Mouse (Mus musculus) intestine, embryonic 15.5 days (tissue): Measurements from ENCODE around the gene Tmem186. TPM values are rescaled to one million over a fixed set of nuclear protein-coding genes. Genes with fewer than 3 reads are reported as not detected.

Experiments used
- ATAC-seq: fragments of 200-750 bp; cut with Nextera tagmentation; 2 replicates; pipeline ENCODE4 v1.8.0; 2017; ENCODE audit warnings: moderate TSS enrichment, moderate library complexity
- H3K27ac ChIP-seq: fragments of 300-500 bp; sonication (generic); 2 replicates; pipeline ENCODE4 v1.5.1; 2015; ENCODE audit warnings: mild to moderate bottlenecking, inconsistent platforms
- H3K27me3 ChIP-seq: fragments of 300-500 bp; sonication (generic); replicated peaks from 2 replicates; pipeline ENCODE4 v1.6.1; 2015; ENCODE audit warnings: inconsistent platforms
- H3K36me3 ChIP-seq: fragments of 300-500 bp; sonication (generic); 2 replicates; pipeline ENCODE4 v1.6.1; 2015; ENCODE audit warnings: inconsistent platforms
- H3K4me1 ChIP-seq: fragments of 300-500 bp; sonication (generic); replicated peaks from 2 replicates; pipeline ENCODE4 v1.6.1; 2015; ENCODE audit warnings: inconsistent platforms
- H3K4me2 ChIP-seq: fragments of 300-500 bp; sonication (generic); replicated peaks from 2 replicates; pipeline ENCODE4 v1.6.1; 2015; ENCODE audit warnings: mild to moderate bottlenecking, inconsistent platforms
- H3K4me3 ChIP-seq: fragments of 300-500 bp; sonication (generic); replicated peaks from 2 replicates; pipeline ENCODE4 v1.5.1; 2015; ENCODE audit warnings: inconsistent platforms
- H3K9ac ChIP-seq: fragments of 300-500 bp; sonication (generic); 2 replicates; pipeline ENCODE4 v1.6.1; 2015; ENCODE audit warnings: inconsistent platforms
- H3K9me3 ChIP-seq: fragments of 300-500 bp; sonication (generic); 2 replicates; pipeline ENCODE4 v1.6.1; 2016; ENCODE audit warnings: inconsistent platforms
- WGBS: fragments of 180-500 bp; shearing (Covaris S2); methylation state at CpG from one replicate; pipeline ENCODE4 v1.1.7; 2015; 5-methylcytosine and 5-hydroxymethylcytosine counted together
- polyA plus RNA-seq: library from polyadenylated mRNA; unstranded; fragments of >200 nt; fragmentation: Nextera tagmentation; extraction: Ambion mirVana; gene quantifications from 2 replicates; pipeline ENCODE4 v1.2.1, GENCODE M21; 2015

Tmem186 gene
- polyA plus RNA-seq, 1 experiment from 2014 or later, result 22.2 TPM

DNA sequence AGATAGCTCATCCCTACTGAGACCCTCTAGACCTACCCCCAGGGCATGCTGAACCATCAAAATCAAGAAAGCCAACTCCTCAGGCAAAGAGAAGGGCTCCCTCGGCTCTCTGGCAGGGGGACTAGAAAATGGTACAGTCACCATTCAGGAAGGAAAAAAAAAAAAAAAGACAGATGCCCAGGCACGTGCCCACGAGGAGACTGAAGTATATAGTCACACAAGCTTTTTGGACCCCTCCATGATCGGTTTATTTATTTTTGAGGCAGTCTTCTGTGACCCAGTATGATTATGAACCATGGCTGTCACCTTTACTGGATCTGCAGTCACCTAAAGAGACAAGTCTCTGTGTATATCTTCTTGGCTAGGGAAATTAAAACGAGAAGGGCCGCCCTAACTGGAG, 35.8 kb upstream of the Tmem186 start:
- 69% methylated on average over 6 of the region's 6 CpGs for WGBS
- no peak for ATAC-seq
- Histone ChIP-seq H3K4me3 (no peak overlapping the region), H3K4me1 (peaks cover 34% of the 10 kb centered on the region), H3K27me3 (no peaks in the 10 kb centered on the region), H3K4me2 (no peak overlapping the region), H3K27ac (no peak overlapping the region), H3K36me3 (no peaks in the 10 kb centered on the region; the same call in 1 of the 2 replicates), H3K9ac (no peak overlapping the region), H3K9me3 (no peaks in the 10 kb centered on the region)

DNA sequence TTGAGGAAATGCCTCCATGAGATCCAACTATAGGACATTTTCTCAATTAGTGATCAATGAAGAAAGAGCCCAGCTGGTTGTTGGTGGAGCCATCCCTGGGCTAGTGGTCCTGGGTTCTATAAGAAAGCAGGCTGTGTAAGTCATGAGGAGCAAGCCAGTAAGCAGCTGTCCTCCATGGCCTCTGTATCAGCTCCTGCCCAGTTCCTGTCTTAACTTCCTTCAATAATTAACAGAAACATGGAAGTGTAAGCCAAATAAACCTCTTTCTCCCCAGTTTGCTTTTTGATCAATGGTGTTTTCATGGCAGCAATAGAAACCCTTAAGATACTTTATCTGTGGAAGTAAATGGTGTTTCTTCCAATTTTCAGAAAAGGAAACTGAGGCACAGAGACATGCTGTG, 35.3 kb upstream of the Tmem186 start:
- H3K36me3 ChIP-seq, result no peaks in the 10 kb centered on the region; the same call in 1 of the 2 replicates
- no peak for ATAC-seq
- H3K4me1 ChIP-seq, result peaks cover 39% of the 10 kb centered on the region
- no peaks in the 10 kb centered on the region for H3K27me3 ChIP-seq
- no peak overlapping the region for H3K9ac ChIP-seq
- H3K4me3 ChIP-seq, result no peak overlapping the region
- peak overlapping the region; percentile 80 for H3K4me2 ChIP-seq
- no peak overlapping the region for H3K27ac ChIP-seq
- no peaks in the 10 kb centered on the region for H3K9me3 ChIP-seq

DNA sequence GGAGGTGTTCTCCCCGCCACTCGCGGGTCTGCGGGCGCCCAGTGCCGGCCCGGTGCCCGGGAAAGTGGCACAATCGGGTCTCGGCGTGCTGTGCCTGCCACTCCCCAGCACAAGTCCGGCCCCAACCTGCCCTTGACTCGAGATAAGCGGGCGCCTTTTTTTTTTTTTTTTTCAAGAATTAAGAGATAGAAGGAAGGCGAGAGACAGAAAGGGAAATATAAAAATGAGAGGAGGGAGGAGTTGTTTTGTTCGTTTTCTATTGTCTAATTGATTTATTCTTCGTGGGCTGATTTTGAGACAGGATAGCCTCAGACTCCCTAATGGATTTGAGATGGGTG, 34.8 kb upstream of the Tmem186 start:
- H3K4me1 ChIP-seq, result peaks cover 44% of the 10 kb centered on the region
- H3K9me3 ChIP-seq, result no peaks in the 10 kb centered on the region
- H3K4me3 ChIP-seq, result peak overlapping the region; percentile 71
- peak overlapping the region; percentile 38 for H3K9ac ChIP-seq
- ATAC-seq, result no peak
- H3K36me3 ChIP-seq, result no peaks in the 10 kb centered on the region; the same call in 1 of the 2 replicates
- no peaks in the 10 kb centered on the region for H3K27me3 ChIP-seq
- peak overlapping the region; percentile 90 for H3K27ac ChIP-seq
- H3K4me2 ChIP-seq, result peak overlapping the region; percentile 80
- WGBS, result 0% methylated on average over 18 of the region's 18 CpGs

DNA sequence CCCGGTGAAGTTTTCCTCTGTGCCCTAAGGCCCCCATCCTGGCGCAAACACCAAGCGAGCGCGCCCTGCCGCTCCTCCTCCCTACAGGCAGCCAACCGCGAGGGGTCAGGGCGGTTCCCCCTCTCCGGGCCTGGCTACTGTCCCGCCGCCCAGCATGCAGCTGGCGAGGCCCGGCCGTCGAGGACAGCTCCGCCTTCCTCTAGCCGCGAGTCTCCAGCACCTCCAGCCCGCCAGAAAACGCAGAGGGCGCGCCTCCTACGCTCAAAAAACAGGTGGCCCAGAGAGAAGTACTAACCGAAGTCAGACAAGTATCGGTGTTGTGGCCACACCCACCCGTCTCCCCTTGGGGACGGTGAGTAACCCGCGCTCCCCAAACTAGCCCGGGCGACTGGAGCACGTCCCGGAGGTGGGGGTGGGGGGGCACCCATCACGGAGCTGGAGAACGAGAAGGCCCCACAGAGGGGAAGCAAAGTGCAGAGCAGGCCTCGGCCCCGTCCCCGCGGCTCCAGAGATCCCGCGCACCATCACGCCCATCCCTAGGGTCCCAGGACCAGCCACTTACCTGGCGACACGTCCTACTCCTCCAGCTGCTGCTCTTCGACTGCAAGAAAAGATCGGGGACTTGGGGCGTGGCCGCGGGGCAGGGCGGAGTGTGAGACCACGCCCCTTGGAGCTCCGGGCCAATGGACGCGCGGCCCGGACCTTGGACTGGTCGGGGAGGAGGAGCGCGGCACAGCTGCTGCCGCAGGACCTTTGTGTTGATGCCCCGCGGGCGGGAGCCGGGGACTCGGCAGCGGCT, 34.2 kb upstream of the Tmem186 start, which contains the start of gene Carhsp1:
Carhsp1 (minus strand) TSS at position 605 of the 799 bp plus-strand sequence.
- H3K9me3 ChIP-seq, result no peaks in the 10 kb centered on the region
- peak; percentile 94 for ATAC-seq
- H3K9ac ChIP-seq, result peak within 1 kb of the TSS; percentile 66
- WGBS, result under 1% methylated on average over 67 of the region's 67 CpGs
- H3K27me3 ChIP-seq, result no peaks in the 10 kb centered on the region
- peak within 1 kb of the TSS; percentile 71 for H3K4me3 ChIP-seq
- peak within 1 kb of the TSS; percentile 90 for H3K27ac ChIP-seq
- H3K4me2 ChIP-seq, result peak within 1 kb of the TSS; percentile 80
- H3K36me3 ChIP-seq, result no peaks in the 10 kb centered on the region; the same call in 1 of the 2 replicates
- H3K4me1 ChIP-seq, result peaks cover 50% of the 10 kb centered on the region

DNA sequence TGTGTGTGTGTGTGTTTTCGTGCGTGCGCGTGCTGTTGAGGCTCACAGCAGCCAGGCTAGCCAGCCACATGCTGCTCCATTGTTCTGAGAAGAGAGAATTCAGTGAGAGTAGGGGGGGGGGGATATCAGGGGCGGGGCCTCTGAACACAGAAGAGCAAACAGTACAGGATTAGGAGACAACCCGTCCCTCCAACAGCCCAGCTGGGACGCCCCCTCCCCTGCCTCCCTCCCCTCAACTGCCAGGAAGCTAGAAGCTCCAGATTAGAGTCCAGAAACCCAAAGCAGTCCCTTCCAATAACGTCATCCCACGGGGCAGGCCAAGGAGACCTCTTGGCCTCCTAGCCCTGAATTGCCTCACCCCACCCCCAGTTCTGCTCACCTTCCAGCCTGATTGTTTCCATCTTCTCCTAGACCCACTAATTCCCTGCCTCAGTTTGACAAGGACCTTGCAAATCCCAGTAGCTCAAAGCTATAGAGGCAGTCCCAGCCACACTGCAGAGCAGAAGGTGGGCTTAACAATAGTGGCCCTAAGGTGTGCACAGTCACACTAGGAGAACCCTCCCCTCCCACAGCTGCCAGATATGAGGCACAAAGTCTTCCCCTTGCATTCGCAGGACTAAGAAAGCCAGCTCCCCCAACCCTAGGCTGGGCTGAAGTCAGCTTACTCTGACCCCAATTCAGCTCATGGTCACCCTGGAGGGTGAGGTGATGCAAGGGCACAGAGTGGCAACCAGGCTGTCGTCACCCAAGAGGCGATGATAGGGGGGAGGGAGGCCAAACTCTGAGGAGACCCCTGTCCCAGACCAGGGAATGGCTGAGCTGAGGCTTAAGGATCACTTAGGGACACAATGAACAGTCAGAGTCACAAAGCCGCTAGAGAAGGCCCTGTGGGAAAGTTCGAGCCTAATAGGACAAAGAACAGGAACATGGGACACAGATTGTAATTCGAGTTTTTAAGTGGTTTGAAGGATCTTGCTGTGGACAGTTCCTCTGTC, 32.8 kb upstream of the Tmem186 start:
- Histone ChIP-seq H3K4me2 (peak overlapping the region; percentile 80), H3K9me3 (no peaks in the 10 kb centered on the region), H3K36me3 (no peaks in the 10 kb centered on the region; the same call in 1 of the 2 replicates), H3K9ac (peak overlapping the region; percentile 66), H3K4me1 (peaks cover 57% of the 10 kb centered on the region), H3K4me3 (peak overlapping the region; percentile 71), H3K27me3 (no peaks in the 10 kb centered on the region), H3K27ac (no peak overlapping the region)
- 13% methylated on average over 14 of the region's 15 CpGs for WGBS
- no peak for ATAC-seq

- no peaks in the 10 kb centered on the region for H3K9me3 ChIP-seq
- 0 out of 2 replicates have a peak overlapping the region, but pooled peaks have one; percentile 71 for H3K4me3 ChIP-seq
- H3K27me3 ChIP-seq, result no peaks in the 10 kb centered on the region
- 58% methylated on average over 5 of the region's 5 CpGs for WGBS
- no peak for ATAC-seq
- H3K9ac ChIP-seq, result peak overlapping the region; percentile 18; the same call in 1 of the 2 replicates
- no peak overlapping the region for H3K27ac ChIP-seq
- peak overlapping the region; percentile 80 for H3K4me2 ChIP-seq
- H3K4me1 ChIP-seq, result peaks cover 57% of the 10 kb centered on the region
- no peaks in the 10 kb centered on the region; the same call in 1 of the 2 replicates for H3K36me3 ChIP-seq
Observed at GRCm38 (mm10) chr16:8669432-8669831, 31.9 kb upstream of the Tmem186 start.

GRCm38 (mm10) chr16:8668386-8668785, 30.9 kb upstream of the Tmem186 start:
- WGBS, result 89% methylated on average over 2 of the region's 2 CpGs
- no peaks in the 10 kb centered on the region for H3K27me3 ChIP-seq
- no peak for ATAC-seq
- H3K4me1 ChIP-seq, result peaks cover 58% of the 10 kb centered on the region
- H3K36me3 ChIP-seq, result peaks cover 2% of the 10 kb centered on the region
- no peak overlapping the region for H3K9ac ChIP-seq
- H3K27ac ChIP-seq, result no peak overlapping the region
- H3K4me3 ChIP-seq, result no peak overlapping the region
- no peaks in the 10 kb centered on the region for H3K9me3 ChIP-seq
- H3K4me2 ChIP-seq, result no peak overlapping the region

GRCm38 (mm10) chr16:8667814-8668213, 30.3 kb upstream of the Tmem186 start:
- Histone ChIP-seq H3K9me3 (no peaks in the 10 kb centered on the region), H3K36me3 (peaks cover 5% of the 10 kb centered on the region), H3K4me1 (peaks cover 58% of the 10 kb centered on the region), H3K27ac (no peak overlapping the region), H3K4me3 (no peak overlapping the region), H3K27me3 (no peaks in the 10 kb centered on the region), H3K9ac (no peak overlapping the region), H3K4me2 (no peak overlapping the region)
- ATAC-seq, result no peak
- 63% methylated on average over 4 of the region's 4 CpGs for WGBS

DNA sequence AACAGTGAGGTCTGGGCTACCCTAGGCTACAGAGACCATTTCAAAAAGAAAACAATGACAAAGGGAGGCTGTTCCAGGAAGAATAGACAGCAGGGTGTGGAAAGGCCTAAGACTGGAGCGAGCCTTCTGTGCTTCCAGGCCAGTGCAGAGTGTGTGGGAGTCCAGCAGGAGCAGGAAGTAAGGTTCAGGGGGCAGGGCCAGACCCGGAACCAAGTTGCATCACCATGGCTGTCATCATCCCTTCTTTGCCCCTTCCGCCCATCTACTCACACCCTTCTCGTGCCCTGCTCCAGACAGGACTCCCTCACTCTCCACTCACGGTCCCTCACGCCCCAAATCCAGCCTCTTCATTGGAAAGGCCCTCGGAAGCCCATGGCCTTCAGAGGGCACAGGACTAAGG, 29.7 kb upstream of the Tmem186 start:
- H3K9ac ChIP-seq, result no peak overlapping the region
- no peak overlapping the region for H3K27ac ChIP-seq
- peaks cover 9% of the 10 kb centered on the region for H3K36me3 ChIP-seq
- no peaks in the 10 kb centered on the region for H3K27me3 ChIP-seq
- WGBS, result 77% methylated on average over 7 of the region's 7 CpGs
- H3K9me3 ChIP-seq, result no peaks in the 10 kb centered on the region
- H3K4me3 ChIP-seq, result no peak overlapping the region
- no peak overlapping the region for H3K4me2 ChIP-seq
- H3K4me1 ChIP-seq, result peaks cover 55% of the 10 kb centered on the region
- ATAC-seq, result no peak

DNA sequence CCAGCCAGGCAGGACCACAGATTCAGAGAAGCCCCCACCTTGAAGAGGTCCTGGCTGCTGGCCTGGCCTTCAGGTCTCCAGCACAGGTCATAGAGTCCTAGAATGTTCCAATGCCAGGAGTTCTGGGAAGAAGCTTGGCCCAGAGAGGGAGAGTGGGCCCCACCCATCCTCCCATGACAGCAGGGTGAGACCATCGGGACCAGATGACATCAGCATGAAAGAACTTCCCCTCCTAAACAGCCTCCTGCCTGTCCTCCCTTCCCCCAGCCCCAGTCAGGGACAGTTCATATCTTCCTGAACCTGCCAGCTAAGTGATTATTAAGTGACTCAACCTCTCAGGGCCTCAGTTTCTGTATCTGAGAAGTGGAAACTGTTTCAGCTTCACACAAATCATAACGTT, 28.9 kb upstream of the Tmem186 start:
- ATAC-seq, result no peak
- H3K4me3 ChIP-seq, result no peak overlapping the region
- no peaks in the 10 kb centered on the region for H3K27me3 ChIP-seq
- H3K9ac ChIP-seq, result no peak overlapping the region
- no peak overlapping the region for H3K27ac ChIP-seq
- WGBS, result 36% methylated on average over 2 of the region's 2 CpGs
- H3K9me3 ChIP-seq, result no peaks in the 10 kb centered on the region
- H3K4me1 ChIP-seq, result peaks cover 55% of the 10 kb centered on the region
- H3K36me3 ChIP-seq, result peaks cover 13% of the 10 kb centered on the region
- no peak overlapping the region for H3K4me2 ChIP-seq

GRCm38 (mm10) chr16:8665367-8665766, 27.9 kb upstream of the Tmem186 start:
- H3K4me2 ChIP-seq, result no peak overlapping the region
- peaks cover 47% of the 10 kb centered on the region for H3K4me1 ChIP-seq
- no peak for ATAC-seq
- H3K36me3 ChIP-seq, result peaks cover 17% of the 10 kb centered on the region
- H3K27ac ChIP-seq, result no peak overlapping the region
- no peak overlapping the region for H3K4me3 ChIP-seq
- no peaks in the 10 kb centered on the region for H3K27me3 ChIP-seq
- H3K9me3 ChIP-seq, result no peaks in the 10 kb centered on the region
- no peak overlapping the region for H3K9ac ChIP-seq
- WGBS, result 79% methylated on average over 5 of the region's 5 CpGs
